Mouse (Mus musculus): ENCODE measurements at regions not wholly inside any gene's neighbourhood (a gene's known extent, or its start where the extent isn't known, plus 50 kb on each side); places are given as distances from the start of the nearest gene placed in this dataset.

DNA sequence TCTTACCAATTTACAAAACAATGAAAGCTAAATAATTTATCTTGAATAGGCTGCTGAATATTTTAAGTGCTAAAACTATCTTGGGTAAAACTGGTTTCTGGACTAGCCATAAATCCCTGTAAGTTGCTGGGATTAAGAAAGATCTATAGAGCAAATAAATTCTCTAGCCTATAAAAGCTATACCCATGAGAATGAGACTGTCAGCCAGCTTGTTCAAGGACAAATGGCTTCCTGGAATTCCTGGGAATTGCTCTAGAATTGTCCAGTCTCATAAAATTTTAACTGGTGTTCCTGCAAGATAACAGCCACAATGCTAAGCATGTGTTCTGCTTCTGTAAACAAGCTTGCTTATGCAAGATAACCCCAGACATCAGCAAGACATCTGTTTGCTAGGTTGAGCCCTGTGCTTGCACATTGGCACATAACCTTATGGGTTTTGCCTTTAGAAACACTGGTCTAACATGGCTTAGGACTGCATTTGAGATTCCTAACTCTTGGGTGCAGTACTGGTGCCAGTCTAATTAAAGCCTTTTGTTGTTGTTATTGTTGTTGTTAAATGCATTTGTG lies 180.2 kb upstream of the Syt10 start:
- no peak for DNase-seq

DNA sequence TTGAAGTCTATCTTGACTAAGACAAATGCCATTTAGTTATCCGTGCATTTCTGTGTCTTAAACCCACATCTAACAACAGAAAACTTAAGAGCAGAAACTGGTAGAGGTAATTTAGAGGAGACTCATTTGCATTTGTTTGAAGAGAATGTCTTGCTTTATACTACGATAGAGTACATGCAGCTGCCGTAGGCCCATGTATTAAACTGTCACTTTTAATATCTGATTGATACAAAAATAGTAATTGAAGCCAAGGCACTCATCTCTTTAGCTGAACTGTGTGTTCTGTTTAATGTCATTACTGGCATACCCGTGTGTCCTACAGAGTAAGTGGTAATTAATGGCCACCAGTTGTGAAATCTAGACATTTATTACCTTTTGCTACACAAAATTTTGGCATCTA lies 181.5 kb upstream of the Syt10 start:
- DNase-seq = no peak

DNA sequence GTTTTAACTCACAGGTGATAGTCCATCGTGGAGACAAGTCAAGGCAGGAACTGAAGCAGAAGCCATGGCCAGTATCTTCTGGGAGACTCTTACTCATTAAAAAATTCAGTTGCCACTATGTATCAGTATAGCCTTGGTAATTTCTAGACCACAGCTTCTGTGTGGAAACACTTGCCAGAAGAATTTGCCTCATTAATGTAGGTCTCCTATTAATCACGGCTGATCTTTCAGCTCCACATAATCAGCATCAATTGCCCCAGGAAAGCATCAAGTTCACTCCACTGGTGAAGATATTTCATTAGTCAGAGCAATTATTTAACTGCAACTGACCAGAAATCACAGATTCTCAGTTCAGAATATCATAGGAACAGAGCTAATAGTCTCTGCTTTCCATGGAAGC lies 189.8 kb upstream of the Alg10b start:
- DNase-seq = no peak

DNA sequence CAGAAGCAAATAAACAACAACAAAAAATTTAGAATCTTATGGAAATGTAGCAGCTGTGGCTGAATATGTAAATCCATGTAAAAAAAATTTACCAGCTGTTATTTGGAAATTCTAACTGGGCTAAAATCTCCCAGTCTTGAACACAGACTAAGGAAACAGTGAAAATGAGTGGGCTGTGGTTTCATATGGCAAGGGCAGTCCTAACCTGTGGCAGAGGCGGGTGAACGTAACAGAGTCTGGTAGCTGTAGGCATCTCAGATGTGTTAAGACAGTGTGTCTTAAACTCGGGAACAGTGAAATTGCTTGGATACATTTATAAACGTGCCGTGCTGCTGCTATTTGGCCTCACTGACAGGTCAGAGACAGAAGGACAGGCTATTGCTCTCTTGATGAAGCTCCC lies 178.4 kb upstream of the Alg10b start:
- DNase-seq = no peak

DNA sequence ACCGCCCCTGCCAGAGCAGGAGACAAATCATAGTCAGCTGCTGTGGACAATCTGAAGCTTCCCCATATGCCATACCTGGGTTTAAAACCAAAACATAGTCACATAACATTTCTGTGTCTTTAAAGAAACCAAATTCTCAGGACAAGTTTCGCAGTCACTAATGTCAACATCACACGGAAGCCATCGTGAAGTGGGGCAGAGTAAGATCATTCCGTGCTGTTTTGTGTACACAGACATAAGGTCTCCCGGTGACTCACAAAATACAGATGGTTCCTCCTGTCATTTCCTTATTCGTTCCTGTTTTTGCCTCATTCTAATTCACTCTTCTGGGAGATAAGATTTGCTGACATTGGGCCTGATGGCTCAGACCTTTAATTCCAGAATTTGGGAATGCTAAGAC lies 162.1 kb upstream of the Alg10b start:
- DNase-seq = no peak

DNA sequence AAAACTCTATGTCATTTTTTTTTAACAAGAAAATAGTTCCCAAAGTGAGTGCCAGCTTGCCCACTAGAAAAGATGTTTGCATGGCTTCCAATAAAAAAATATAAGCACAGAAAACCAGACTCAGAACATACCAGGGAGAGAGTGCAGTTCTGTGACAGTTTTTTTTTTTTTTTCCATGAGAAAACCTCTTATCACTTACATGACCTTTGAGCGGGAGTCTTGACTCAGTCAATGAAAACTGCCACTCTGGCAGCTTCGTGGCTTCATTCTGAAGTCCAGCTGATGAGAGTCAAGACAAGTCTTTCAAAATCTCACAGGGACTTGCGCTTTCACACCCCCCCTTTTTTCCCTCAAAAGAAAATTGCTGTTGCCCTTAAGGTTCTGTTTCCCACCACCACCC lies 158.3 kb upstream of the Alg10b start:
- DNase-seq = no peak

DNA sequence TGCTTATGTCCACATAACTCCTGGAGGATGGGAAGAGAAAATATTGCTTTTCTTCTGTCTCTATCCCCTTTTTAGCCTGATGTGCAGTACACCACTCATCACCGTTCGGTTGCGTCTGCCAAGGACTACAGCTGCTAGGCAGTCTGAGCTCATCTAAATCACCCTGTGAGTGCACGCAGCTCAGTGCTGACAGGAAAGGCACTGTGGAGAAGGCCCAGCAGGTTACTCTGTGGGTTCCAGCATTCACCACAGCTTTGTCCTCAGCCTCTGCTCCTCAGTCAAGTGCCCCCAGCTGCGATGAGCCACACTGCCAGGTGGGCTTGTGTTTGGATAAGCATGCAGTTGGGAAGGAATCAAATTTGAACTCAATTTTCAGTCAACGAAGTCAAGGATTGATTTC lies 152.0 kb upstream of the Alg10b start:
- DNase-seq = no peak

DNA sequence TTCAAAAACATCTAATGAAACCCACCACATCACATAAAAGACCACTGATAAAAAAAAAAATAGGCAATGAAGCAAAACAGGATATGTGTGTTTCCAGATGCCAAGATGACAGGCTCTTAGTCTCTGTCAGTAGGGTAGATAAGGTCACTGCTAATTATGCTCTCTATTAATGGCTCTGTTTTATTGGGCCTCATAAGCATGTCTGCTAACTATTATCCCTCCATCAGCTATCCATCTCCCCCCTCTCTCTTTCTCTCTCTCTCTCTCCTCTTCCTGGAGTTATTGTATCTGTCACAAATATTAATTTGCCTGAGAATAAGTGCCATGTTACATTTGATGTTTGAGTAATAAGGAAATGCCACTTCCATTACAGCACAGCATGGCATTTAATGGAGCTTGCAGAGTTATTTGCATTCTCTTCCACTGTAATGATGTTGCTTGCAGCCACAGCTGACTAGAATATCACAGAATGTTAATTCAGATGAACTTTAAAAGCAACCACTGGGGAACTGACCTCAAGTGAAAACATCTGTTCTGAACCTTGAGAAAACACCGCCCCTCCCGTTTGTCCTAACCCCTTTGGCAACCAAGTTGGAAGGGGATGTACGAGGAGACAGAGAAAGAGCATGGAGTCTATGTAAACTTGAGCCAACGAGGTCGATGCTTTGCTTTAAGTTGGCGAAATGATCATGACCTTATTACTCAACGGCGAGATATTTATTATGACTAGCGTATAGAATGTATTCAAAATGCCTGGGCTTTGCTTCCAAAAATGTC lies 141.7 kb upstream of the Alg10b start:
- DNase-seq = peak; percentile 16 to 30

DNA sequence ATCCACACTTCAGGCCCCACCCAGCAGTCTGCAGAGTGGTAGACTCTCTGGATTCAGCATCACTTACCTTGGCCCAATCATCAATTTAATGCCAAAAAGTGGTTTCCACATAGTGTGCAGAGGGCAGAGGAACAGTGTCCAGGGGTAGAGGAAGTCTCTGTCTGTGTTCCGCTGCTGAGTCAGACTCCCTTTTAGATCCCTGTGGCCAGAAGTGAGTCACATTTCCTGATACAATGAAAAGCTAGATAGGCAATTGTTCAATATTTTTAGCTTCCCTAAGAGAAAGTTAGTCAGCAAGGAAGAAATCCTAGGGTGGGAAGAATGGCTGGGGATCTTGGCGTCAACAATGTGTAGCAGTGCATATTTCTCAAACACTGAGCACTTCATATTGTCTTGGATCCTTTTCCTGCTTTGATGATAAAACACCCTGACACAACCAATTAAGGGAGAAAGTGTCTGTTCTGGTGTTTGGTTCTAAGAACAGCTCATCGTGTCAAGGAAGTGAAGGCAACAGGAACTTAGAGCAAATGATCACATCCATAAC lies 114.6 kb upstream of the Alg10b start:
- DNase-seq = no peak

DNA sequence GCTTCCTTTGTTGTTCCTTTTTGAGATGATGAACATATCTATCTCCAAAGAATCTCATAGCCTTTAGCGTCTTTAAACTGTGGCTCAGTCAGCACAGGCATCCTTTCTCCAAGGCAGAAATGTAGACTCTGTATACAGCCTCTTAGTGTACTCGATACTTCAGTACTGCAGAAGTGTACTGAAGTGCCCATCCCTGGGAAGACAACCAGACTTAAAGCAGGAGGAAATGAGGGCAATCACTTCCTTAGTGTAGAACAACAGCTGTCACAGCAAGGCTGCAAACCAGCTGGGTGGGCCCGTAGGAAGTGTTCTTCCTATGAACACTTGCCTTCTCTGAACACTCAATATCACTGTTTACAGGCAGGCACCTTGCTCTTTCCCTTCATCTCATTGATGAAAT lies 110.5 kb upstream of the Alg10b start:
- DNase-seq = no peak

DNA sequence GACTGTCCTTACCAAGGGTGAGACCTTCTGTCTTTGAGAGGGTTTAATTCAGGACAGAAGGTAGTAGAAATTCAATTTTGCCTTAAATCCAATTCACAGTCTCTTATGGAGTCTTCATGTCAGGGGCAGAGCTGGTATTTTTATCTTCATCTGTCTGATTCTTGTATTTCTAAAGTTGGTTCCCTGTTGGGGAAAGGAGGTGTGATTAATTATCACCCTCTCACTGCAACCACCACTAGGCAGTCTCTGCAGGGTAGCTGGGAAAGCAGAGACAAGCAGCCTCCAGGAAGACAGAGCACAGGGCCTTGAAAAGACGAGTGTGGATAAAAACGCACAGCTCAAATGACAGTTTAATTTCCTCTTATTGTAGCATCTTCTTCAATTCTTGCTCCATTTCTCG lies 104.4 kb upstream of the Alg10b start:
- DNase-seq = no peak

DNA sequence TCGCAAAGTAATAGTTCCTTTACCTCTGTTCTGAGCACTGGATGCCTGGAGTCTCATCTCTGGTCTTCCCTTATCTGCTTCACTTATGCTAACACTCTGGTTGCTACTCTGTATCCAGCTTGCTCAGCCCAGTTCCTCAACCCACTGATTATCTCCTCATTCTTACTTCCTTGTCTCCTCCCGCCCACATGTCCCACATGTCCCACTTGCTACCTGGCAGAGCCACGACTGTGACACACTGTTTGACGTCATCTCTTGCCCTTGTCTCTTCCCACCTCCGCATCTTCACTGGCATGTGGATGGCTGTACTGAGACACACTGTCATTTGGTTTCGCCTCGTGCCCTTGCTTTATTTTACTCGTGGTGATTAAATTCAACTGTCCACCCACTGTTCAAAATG lies 100.1 kb upstream of the Alg10b start:
- DNase-seq = no peak

DNA sequence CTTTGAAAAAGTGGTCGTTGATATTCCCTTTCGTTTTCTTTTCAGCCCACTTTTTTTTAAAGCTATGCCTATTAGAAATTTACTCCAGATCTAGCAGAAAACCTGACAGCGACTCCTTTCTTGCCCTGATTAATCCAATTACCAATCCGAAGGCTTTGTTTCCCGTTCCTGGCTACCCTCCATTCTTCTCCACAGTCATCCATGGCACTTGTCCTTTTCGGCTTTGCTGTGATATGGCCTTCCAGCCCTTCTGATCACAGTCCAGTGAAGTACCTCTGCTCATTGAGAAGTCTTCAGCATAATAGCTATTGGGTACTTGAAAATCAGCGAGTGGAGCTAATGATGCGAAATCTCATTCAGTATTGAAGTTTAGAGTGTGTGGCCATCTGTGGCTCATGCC lies 99.0 kb upstream of the Alg10b start:
- DNase-seq = no peak

DNA sequence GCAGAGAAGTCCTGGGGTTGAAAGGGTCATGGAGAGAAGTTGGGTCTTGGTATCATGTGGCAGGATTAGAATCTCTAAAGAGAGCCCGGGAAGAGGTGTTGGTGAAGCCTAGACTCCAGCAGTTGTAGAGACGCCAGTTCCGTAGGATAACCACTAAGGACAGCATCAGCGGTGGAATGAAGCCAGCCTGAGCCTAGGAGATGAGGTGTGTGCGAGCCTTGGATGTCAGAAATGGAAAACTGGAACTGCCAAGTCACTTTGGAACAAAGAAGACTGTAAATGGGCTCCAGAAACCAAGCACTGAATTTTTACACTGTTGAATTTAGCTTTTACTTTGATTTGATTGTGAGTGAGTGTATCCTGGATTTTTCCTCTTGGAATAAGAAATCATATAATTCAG lies 92.3 kb upstream of the Alg10b start:
- no peak for DNase-seq

DNA sequence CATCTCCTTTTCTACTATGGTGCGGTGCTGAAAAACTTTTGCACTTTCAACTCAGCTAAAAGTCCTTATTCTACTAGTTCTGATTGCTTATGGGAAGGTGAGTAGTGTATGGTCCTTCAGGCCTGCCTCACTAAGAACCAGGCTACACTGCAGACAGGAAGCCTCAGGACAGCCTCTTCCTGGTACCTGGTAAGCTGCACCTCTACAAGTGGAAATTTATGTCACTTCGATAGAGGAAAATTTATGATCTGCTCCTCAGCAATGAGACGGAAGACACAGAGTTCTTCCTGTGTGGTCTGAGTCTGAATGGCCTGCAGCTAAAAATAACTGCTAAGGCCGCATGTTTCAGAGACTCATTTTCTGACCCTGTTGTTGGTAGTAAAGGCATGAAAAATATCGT lies 83.1 kb upstream of the Alg10b start:
- no peak for DNase-seq

DNA sequence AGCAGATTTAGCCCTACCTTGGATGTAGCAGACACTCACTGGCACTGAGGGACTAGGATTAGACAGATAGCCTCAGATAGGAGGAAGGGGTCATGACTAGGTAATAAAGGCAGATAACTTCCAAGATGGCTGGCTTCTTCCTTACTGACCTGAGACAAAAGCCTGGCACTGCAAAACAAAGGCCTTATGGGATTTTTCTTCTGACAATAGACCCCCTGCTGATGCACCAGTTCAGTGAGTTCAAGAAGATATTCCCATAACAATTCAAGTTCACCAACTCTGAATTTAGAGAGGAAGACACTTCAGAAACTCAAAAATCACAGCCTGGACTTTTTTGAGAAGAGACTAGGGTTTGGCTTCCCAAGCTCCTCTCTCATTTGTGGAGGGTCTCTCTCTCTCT lies 75.4 kb upstream of the Alg10b start:
- no peak for DNase-seq

DNA sequence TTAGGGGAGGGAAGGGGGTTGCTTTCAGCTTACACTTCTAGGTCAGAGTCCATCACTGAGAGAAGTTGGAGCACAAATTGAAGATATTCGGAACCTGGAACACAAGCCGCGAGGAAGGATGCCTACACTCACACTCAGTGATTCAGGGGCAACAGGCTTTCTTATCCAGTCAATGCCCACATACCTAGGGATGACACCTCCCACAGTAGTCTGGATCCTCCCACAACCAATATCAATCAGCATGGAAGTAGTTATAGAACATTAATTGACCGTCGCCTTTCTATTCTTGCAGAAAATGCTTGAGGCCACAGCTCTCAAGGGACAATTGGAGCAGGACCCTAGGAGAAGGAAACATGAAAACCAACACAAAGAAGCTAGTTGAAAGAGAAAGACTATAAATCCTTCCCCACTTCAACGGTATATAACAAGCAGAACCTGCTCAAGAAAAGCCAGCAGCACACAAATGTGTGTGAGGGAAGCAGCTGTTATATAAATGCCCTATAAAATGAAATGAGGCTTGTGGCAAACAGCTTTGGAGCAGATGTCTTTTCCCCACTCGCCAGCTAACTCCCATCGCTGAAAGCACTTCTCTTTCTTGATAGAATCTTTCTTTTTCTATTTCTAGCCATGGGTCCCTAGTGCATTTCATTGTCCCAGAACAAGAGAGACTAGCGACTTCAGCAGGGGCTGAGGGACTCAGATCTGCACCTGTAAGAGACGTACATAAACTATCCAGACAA lies 70.1 kb upstream of the Alg10b start:
- no peak for DNase-seq

Measured in kidney, postnatal 4 days (tissue).